Mouse (Mus musculus): Measurements from ENCODE around the gene Pmp22. TPM values are rescaled to one million over a fixed set of nuclear protein-coding genes. Genes with fewer than 3 reads are reported as not detected.

The Pmp22 gene
- not detected for polyA plus RNA-seq (2017; shearing (Covaris generic))

DNA sequence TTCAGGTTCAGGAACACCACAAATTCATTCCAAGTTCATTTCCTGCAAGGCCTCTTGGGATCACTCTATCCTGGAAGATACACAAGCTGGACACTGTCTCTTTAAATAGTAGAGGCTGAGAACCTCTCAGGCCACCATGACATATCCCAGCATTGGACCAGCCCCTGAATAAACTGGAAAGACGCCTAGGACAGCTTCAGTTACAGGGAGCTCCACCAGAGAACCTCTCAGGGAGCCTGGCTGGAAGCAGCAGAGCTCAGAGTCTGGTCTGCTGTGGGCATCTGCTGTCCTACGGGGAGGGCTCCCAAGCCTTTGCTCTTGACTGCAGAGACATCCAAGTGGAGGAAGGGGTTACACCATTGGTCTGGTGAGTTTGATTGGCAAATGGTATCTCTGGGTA, at the start of gene Pmp22:
Pmp22 (plus strand) TSS at position 199 of the 400 bp plus-strand sequence.
- ATAC-seq: no peak

DNA sequence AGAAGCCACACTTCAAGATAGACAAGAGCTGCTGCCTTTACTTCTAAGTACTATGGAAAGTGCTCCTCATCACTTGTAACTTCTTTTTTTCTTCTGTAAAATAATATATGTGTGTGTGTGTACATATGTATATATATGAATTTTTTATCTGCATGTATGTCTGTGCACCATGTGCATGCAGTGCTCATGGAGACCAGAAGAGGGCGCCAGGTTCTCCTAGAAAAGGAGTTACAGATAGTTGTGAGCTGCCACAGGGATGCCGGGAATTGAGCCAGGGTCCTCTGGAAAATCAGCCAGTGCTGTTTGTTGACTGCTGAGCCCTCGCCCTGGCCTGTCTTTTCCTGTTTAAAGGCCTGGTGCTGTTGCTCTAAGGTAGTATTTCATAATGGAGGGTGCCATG, 44.2 kb upstream of the Pmp22 start:
- ATAC-seq: no peak

DNA sequence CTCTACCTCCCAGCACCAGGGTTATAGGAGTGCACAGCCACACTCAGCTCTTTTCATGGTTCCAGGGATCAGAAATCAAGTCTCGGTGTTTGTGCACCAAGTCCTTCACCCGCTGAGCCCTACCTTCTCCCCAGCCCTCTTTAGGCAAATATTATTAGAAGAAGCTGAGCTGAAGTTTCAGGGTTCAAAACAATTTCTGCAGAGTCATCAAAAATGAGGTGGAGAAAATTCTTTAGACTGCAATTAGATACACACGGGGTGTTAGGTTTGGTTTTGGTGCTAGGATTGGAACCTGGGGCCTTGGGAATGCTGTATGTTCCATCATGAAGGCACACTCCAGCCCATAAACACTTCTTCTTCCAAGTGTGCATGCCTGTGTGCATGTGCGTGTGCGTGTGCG, 40.1 kb upstream of the Pmp22 start:
- no peak for ATAC-seq

DNA sequence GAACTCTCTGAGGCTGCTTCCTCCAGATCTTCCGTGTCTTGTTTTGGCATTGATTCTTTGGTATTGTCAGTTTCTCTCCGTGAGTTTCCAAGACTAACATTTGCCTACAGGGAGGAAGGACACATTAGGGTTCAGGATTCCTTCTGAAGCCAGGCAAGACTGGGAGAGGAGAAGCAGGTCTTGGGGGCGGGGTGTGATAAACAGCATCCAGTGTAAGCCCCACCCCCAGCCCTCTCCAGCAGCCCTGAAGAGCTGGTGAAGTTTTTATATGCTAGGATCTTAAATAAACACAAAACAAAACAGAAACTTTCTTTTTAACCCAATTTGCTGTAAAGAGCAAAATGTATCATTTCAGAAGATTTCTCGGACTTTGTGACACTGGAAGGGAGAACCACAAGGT, 38.6 kb upstream of the Pmp22 start:
- no peak for ATAC-seq

DNA sequence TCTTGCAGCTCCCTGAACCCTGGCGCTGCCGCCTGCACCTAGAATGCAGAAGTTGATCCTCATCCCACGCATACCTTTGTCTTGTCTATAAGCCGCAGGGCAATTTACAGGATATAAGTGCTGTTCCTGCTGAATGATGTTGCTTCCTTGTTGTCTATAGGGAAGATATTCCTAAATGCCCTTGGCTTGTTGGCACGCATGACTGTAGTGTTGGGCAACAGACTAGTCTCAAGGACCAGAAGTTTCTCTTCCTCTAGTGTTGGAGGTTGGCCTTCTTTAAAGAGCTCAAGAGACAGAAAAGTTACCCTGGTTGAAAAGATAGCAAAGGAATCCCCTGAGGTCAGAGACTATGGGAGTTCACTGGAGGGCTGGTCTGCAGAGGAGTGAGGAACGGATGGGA, 37.8 kb upstream of the Pmp22 start:
- ATAC-seq: no peak

DNA sequence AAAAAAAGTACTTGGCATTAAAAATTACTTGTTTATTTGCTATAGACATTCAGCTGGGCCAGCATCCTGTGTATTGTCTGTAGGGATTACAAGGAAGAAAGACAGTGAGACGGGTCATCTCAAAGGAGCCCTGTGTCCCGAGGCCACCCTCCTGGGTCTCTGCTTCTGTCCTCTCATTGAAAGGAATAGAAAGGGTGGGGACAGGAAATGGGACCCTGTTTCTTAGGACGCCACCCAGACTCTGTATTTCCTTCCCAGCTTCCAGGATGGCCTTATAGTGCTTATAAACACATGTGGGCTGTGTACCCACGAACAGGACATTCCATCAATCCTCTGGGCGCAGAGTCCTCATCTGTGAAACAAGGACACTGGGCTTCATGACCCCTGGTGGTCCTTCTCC, 36.5 kb upstream of the Pmp22 start:
- no peak for ATAC-seq

DNA sequence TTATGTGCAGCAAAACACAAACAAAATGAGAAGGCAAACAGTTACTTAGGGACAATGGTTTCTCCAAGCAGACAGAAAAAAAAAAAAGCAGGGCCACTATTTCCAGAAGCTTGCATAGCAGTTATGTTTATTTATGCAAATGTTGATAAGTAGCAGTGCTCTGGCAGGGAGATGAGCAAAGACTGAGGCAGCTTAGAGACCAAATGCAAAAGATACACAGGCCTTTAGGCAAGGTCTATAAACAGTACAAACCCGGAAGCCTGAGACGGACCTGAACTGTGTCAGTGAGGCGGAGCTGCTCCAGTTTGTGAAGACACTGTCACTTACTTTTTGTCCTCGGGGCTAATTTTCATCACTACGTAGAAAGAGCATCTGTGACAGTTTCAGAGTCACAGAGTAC, 35.2 kb upstream of the Pmp22 start:
- no peak for ATAC-seq

DNA sequence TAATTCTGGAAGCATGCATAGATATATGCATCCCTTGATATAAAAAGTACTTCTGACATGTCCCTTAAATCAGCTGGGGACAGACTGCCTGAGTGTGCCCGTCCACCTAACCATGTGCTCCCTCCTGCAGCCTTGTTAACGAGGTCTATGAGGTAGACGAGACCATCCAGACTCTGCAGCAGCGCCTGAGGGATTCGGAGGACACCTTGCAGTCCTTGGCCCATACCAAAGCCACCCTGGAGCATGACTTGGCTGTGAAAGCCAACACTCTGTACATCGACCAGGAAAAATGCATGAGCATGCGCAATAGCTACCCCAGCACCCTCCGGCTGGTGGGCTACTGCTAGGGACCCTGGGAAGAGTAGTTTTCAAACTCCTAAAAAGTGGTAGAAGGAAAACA, 34.3 kb upstream of the Pmp22 start:
- no peak for ATAC-seq

DNA sequence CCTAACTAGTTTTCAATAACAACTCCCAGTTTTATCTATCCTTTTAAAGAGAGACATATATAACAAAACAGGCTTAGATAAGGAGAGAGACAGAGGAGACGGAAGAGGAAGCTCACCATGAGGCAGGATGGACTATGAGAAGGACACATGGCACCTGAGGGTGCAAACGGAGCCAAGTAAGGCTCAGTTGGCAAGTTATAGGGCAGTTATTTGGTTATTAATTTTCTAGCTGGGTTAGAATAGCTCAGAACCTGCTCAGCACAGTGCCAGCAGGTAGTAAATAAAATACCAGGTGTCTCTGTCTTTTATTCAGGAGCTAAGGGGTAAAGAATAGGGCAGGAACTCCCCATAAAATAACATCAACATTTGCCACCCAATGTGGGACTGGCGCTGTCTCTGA, 30.8 kb upstream of the Pmp22 start:
- no peak for ATAC-seq

DNA sequence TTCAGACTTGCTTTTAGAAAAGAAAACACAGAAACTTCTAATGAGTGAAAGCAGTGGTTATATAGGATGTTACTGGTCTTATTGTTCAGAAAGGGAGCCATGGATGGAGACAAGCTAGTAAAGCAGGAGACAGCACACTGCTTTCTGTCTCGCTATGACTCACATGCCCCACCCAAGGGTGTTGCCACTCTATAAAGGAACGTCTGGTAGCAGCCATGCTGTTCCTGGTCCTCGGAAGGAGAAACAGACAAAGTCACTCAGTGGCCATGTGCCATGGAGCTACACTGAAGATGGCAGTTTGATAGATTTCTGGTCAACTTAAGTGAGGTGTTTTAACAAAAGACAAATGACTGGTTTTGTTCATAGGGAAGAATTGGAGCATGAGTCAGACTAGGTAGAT, 29.4 kb upstream of the Pmp22 start:
- no peak for ATAC-seq

DNA sequence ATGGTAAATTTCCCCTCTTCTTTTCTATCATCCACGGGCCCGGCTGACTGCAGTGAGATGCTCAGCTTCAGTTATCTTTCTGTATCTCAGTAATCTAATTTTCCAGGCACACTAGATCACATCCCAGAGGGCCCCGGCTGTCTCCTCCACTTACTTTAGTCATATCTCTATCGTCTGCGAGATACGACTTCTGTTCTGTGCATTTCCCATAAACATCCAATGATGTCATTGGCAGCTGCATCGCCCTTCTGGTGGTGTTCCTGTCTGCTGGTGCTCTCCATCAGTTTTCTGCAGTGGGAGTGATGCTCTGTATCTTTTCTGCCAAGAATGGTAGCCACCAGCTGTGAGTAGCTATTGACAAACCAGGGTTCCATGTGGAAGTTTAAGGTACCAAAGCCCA, 25.5 kb upstream of the Pmp22 start:
- ATAC-seq: no peak

DNA sequence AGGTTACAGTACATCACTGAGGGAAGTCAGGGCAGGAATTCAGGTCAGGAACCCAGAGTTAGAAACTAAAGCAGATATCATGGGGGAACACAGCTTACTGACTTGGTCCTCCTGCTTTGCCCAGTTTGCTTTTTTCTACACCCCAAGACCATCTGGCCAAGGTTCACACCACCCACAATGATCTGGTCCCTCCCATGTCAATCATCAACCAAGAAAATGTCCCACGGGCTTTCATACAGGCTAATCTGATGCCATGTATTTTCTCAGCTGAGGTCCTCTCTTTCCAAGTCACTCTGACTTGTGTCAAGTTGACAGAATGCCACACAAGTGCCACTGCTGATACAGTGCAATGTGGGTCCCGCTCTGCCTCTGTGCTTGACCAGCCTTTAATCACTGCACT, 24.8 kb upstream of the Pmp22 start:
- no peak for ATAC-seq

DNA sequence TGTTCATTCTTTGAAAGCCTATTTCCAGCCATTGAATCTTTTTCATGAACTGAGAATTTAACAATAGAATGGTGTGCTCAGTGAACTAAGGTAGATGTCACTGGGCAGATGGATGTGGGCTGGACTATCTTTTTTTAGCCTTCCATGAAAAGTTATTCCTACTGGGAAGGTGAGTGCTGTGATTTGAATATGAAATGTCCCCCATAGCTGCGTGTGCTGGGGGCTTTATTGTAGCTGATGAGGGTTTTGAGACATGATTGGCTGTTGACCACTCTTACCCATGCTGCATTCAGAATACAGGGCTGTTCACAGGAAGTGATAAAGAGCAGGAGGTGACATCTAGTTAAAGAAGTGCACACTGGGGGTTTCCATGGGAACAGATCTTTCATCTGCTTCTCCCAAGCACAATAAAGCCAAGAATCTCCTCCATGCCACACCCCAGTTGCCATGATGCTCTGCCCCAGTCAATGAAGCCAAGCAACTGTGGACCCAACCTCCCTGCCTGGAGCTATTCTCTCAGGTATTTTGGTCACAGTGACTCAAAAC, 19.5 kb upstream of the Pmp22 start:
- ATAC-seq: no peak

DNA sequence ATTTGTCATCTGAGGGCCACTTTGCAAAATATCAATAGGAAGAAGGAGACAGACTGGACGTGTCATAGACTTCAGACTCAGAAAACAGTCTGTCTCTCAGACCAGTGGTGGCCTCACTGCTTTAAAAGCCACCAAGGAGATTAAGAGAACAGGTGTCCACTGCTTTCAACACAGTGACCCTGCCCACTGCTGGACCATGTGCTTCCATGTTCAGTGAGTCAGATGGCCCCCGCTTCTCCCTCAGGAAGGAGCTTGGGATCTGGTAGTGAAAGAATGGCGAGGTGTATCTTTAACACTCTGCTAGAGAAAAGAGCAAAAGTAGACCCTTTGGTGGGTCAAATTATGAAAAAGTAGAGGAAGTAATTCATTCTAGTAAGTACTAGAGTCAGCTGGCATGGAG, 18.5 kb upstream of the Pmp22 start:
- ATAC-seq: no peak

DNA sequence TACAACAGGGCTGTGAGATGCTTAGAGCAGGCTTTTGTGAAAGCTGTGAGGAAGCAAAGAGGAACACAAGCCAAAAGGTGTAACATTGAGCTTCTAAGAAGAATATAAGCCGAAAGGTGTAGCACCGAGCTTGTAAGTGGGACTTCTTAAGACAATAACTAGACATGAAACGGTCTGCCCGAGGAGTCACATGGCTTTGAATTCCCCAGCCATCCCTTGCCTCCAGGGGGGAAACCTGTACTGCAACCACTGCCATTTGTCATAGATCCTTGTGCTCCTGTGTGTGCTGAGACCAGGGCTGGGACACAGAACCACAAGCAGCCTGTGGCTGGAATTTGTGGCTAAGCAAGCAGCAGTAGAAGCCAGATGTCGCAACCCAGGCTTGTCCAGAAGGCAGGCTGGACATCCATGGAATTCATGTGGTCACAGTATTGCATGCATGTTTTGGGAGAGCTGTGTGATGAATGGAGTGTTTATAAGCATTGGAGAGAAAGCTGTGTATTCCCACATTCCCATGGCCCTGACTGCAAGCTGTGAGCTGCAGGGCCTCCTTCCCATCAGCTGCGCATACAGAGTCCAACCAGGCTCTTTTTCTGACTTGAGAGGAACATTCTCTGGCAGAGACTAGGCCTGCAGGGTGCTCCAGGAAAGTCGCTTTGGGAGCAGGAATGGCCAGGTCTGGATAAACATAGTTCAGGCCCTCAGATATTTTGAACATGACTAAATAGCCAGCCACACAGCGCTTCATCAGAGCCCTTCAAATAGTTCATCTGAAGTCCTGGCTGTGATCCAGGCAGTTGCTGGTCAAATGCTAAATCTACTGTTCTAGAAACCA, 13.8 kb upstream of the Pmp22 start:
- no peak for ATAC-seq

DNA sequence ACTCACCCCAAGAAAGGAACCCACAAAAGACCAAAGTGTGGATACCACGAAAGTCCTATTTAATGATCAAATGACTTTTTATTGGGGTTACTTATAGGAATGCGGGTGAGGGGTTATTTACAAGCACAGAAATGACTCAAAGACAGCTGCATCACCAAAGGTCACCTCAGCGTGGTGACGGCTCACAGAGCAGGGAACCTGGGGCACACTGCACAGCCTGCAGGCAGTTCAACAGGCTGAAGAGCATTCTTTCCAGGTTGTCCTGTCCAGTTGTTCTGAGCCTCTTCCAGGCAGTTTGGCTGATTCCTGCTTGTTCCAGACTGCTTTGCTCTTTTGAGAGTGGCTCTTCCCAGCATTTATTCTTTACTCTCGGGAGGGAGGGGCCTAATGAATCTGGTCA, 12.1 kb upstream of the Pmp22 start:
- no peak for ATAC-seq

DNA sequence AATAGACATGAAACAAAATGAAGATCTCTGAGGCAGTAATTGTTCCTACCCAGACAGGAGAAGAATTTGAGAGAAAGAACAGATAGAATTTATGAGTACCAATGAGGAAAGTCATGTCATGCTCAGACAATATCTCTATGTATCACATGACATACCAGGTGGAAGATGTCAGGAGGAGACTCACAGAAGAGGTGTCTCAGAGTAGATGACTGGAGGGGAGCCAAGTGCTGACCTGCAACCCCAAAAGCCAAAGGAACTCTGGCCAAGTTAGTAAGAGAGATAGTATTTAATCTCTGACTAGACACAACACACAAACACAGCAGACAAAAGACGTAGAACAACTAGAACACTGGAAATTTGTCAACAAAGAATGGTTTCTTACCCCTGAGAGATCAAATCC, 11.5 kb upstream of the Pmp22 start:
- no peak for ATAC-seq

DNA sequence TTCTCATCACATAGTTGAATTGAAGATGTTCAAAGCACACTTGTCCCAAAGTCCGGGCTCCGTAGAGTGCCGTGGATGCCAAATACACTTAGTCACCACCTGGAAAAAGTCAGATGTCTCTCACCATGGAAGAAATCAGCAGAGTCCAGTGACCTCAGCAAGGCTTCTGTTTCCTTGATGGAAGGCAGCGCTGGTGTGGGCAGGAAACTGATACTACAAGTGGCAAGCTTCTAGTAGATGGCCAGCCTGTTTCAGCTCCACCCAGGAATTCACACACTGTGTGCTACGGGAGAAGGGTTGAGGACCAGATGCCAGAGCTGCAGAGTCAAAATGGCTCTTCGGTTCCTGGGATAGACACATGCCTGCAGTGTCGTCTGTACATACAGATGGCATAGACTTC, 9.0 kb upstream of the Pmp22 start:
- ATAC-seq: no peak

DNA sequence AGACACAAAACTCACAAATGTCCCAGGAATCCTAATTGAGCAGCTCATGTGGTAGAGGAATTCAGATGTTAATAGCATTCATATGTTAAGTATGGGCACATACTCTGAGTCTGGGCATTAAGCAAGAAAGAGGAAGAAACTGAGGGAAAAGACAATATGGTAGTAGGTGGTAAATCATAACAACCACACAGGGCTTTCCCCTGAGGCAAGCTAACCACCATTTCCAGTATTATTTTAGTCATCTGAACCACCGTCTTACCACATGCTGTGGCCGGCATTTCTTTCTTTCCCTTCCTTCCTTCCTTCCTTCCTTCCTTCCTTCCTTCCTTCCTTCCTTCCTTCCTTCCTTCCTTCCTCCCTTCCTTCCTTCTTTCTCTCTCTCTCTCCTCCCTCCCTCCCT, 6.5 kb upstream of the Pmp22 start:
- no peak for ATAC-seq

DNA sequence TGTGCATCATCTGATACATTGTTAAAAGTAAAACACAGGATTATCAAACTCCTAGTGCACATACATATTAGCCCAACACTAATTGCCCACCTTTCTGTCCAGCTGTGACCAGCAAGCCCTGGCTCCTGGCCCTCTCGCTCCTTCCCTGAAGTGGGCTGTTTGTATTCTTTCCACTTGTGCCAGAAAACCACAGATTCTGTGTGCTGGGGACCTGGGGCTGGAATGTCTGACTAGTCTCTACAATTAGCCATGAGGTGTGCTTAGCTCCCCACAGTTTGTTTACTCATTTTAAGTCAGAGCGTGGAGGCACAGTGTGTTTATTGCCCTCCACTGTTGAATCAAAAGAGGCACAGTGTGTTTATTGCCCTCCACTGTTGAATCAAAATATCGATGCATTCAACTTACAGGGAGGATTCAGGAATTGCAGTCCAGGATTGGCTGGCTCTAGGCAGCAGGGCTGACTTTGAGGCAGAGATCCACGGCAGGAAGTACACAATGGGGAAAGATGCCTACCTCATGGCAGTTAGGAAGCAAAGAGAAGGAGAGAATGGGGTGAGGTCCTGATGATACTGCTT, 5.9 kb upstream of the Pmp22 start:
- no peak for ATAC-seq

DNA sequence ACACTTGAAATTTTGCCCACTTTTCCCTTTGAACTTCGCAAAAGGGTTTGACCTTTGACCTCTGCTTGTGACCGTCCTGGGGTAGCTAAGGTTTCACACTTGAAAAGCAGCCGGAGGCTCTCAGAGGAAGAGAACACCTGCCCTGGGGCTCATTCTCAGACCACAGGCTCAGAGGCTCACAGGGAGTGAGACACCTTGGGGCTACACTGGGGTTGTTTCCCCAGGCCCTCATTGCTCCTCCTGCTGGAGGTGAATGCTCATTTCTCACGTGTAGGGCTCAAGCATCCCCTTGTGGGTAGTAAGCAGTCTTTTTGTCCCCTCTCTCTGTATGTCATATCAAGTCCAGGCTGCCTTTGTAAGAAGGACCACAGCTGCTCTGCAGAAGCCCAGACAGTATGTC, 4.5 kb upstream of the Pmp22 start:
- ATAC-seq: no peak

DNA sequence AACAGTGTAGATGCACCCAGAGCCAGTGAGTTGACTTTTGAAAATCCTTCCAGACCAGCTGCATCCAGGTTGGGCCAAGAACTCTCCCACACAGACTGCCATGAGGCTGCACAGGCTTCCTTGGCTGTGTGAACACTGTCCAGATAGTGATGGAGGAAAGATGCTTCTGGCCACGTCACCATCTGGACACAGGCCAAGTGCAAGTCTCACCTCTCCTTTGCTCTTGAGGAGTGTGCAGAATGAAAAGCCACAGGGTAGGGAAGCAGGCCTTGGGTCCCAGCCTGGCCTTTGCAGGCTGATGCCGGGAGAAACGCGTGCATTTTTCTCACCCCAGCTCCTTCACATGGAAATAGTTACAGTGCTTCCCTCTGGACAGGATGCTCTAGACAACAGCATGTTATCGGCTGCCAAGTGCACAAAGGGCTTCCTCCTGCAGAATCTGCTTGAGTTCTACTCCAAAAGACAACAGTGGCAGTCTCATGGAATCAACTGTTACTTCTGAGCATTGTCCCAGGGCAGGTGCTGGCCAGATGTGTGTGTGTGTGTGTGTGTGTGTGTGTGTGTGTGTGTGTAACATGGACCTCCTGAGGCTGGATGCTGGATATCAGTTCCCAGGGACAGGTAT, 2.8 kb upstream of the Pmp22 start:
- ATAC-seq: no peak

DNA sequence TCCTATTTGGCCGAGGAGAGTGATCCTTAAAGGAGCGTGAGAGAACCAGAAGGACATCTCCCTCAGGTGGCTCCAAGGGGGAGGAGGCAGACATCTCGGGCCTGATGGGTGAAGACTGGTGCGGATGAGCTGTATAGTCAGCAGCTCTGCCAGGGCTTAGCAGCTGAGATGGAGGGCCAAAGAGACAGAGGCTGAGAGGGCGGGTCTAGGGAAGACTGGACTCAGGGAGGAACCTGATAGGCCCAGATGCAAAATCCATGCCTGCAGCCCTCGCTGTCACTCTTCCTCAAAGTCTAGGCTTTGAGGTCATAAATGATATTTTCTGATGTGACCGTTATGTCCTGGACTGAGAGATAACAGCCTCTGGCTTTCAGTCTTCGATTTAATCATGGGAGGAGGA, 1.8 kb upstream of the Pmp22 start:
- no peak for ATAC-seq

DNA sequence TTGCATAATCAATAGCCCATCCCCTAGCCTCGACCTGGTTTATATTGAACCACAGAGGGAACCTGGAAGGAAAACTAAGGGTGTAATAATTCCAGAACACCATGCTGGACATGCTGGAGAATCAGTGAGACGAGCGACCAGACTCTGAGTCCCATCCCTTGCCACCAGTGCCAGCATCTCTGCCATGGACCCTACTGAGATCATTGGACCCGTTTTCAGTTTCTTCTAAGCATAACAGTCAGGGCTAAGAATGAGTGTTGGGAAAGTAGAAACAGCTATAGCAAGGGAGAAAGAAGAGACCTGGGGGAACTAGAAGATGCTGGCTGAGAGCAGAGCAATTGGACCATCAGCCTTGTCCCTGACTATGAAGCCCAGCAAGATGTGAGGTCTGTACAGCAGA, 1.3 kb upstream of the Pmp22 start:
- ATAC-seq: no peak

Data from CD4-positive, CD25-positive, alpha-beta regulatory T cell, adult 4 months (primary cell).